Mouse (Mus musculus): ENCODE measurements around the gene Calr3.

Calr3 gene

GRCm38 (mm10) chr8:72443338-72443993, at the start of gene Calr3, which contains the start of gene 1700030K09Rik:
TSS of gene Calr3 (minus strand) at chr8:72443870.
TSS of gene 1700030K09Rik (plus strand) at chr8:72443880.
- peak; percentile 97 for DNase-seq

GRCm38 (mm10) chr8:72493381-72493780, 49.7 kb upstream of the Calr3 start:
- DNase-seq = no peak

- peak; percentile 99 for DNase-seq
Measured at GRCm38 (mm10) chr8:72492622-72493081, 49.0 kb upstream of the Calr3 start.

DNA sequence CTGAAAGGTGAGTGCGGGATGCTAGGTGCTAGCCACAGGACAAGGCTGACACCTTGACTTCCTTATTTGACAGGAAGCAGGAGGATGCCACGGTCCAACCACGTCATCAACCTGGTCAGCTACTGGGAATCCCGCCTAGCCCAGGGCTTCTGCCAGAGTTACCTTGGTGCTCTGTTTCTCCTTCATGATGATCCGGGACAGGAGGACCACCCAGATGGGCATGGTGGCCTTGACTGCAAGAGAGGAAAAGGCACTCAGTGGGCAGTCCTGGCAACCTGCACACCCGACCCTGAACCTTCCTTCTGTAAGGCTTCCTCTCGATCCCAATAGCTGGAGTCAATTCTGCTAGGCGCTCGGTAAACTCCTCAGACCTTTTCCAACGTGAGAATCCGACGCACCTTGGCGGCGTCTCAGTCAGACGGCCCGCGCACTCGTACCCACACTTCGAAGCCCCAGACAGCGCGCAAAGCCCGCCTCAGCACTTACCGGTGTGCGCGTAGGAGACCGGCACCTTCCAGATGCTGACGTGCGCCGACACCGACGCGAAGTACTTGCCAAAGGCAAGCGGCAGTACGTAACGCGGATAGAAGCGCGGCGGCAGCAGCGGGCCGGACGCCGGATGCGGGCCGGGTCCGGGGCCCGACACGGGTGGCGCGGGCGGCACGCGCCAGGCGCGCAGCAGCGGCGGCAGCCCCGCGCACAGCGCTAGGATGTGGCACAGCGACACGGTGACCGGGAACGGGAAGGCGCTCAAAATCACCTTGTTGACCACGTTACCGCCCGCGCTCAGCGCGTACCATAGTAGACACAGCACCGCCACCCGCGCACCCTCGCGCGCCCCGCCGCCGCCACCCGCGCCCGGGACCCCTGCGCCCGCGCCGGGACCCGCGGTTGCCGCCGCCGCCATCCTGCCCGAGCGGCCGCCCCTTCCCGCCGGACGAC, 48.3 kb upstream of the Calr3 start, which contains the start of gene Slc35e1:
Gene Slc35e1 (minus strand): TSS at position 935 of the 942 bp plus-strand sequence.
- DNase-seq = peak; percentile 66

GRCm38 (mm10) chr8:72491017-72491416, 47.3 kb upstream of the Calr3 start:
- no peak for DNase-seq

GRCm38 (mm10) chr8:72487014-72487413, 43.3 kb upstream of the Calr3 start:
- no peak for DNase-seq

GRCm38 (mm10) chr8:72485456-72486199, 42.0 kb upstream of the Calr3 start:
- no peak for DNase-seq

DNA sequence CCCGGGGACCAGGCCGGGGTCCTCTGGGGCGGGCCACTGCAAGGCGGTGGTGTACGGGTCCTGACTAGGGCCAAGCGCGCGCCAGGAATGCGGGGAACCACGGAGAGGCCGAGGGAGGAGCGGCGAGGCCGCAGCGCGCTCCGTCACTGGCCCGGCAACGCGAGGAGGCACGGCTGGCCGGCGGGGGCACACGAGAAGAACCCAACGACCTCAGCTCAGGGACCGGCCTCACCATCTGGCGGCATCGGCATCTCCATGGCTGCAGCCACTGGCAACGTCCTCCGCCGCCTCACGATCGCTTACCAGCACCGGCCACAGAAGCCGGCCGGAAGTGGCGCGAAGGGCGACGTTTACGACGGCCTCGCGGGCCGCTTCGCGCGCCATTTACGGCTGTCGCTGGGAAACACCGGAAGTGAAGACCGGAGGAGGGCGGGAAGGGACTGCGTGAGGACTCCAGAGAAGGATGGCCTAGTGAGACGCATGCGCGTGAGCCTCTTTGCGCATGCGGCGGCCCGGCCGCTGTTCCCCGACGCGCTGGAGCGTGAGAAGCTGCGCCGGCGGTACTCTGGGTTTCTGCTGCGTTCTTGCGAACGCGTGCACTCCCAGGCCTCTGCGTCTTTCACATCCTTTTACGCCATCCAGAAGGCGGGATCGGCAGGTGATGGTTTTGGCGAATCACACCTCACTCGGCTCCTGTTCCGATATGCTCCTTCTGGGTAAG, 31.3 kb upstream of the Calr3 start, which contains the start of gene Cherp:
Gene Cherp (minus strand): TSS at position 401 of the 721 bp plus-strand sequence.
- peak; percentile 99 for DNase-seq

- no peak for DNase-seq
Measured at GRCm38 (mm10) chr8:72470684-72471083, 27.0 kb upstream of the Calr3 start.

GRCm38 (mm10) chr8:72469984-72470383, 26.3 kb upstream of the Calr3 start:
- no peak for DNase-seq

GRCm38 (mm10) chr8:72469243-72469642, 25.6 kb upstream of the Calr3 start:
- no peak for DNase-seq

GRCm38 (mm10) chr8:72464211-72464610, 20.5 kb upstream of the Calr3 start:
- DNase-seq = no peak

- no peak for DNase-seq
Measured at GRCm38 (mm10) chr8:72459881-72460533, 16.3 kb upstream of the Calr3 start.

GRCm38 (mm10) chr8:72458457-72458856, 14.8 kb upstream of the Calr3 start:
- no peak for DNase-seq

- no peak for DNase-seq
Measured at GRCm38 (mm10) chr8:72457806-72458205, 14.1 kb upstream of the Calr3 start.

DNA sequence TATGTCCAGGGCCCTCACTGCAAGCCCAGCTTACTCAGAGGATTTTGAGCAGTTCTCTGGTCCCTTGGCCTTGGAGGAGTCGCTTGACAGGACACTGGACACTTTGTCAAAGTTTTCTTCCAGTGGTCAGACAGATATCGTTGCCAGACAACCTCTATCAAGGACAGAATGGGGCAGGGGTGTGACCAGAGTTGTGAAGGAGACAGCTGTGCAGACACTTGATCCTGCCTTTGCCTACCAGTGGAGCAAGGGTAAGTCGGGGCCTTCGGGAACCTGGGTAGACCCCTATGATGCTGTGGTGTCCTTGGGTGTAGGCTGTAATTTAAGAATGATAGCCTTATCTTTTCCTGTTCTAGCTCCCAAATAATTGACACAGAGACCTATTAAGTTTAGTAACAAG, 11.6 kb upstream of the Calr3 start:
- no peak for DNase-seq

DNA sequence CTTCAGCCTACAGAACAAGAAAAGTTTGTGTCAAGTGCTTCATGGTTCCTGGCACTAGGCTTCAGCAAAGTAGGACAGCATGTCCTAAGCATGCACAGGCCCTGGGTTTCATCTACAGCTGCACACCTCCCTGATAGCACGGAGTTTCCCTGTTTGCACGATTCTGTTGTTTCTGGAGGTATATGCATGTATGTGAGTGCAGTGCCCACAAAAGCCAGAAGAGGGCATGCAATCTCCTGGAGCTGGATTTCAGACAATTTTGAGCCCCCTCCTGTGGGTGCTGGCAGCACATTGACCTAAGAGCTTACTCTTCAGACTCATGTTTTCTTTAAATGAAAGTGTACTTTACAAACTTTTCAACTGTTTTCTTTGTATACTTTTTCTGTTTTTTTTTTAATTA, 10.2 kb upstream of the Calr3 start:
- DNase-seq = no peak

- DNase-seq = no peak
Measured at GRCm38 (mm10) chr8:72451516-72451915, 7.8 kb upstream of the Calr3 start.

GRCm38 (mm10) chr8:72445071-72445470, 1.4 kb upstream of the Calr3 start:
- no peak for DNase-seq

GRCm38 (mm10) chr8:72443994-72444350, 302 bp upstream of the Calr3 start:
- no peak for DNase-seq

- DNase-seq = no peak
Measured at GRCm38 (mm10) chr8:72438248-72439015, 5.2 kb downstream of the Calr3 start.

All from right cerebral cortex, postnatal 25 days (tissue).